Mouse (Mus musculus): ENCODE data around the gene Gm15128. TPM values are rescaled to one million over a fixed set of nuclear protein-coding genes. Genes with fewer than 3 reads are reported as not detected.

Gene Gm15128
- polyA plus RNA-seq (2012; rRNA removed; ENCODE audit: low replicate concordance): not detected in 2 replicates

GRCm38 (mm10) chrX:147765691-147766090 is at the start of gene Gm15128:
TSS of gene Gm15128 (plus strand) at chrX:147765991.

Other genes starting within 250 kb of the Gm15128 start
- 0.27 and 2.1 TPM in 2 replicates for gene Lrch2, start 211.9 kb upstream of the Gm15128 start, polyA plus RNA-seq (2012; rRNA removed; ENCODE audit: low replicate concordance)
- not detected in 2 replicates for gene Gm15080, start 227.0 kb downstream of the Gm15128 start, polyA plus RNA-seq (2012; rRNA removed; ENCODE audit: low replicate concordance)

Measured in subcutaneous adipose tissue, adult 2 months (tissue).